Mouse (Mus musculus) spleen, adult 2 months (tissue): Measurements from ENCODE around the gene Irf2bpl. TPM values are rescaled to one million over a fixed set of nuclear protein-coding genes. Genes with fewer than 3 reads are reported as not detected.

Experiments used
- DNase-seq, 2 experiments: peaks; one replicate each; pipeline versions ENCODE4 v3.0.0 to v3.0.0-alpha.2; 2012 to 2021; ENCODE audit warnings: low spot score in 2 of 2, low read depth in 1 of 2
- H3K27ac ChIP-seq: fragments of 200-500 bp; 2 replicates; pipeline ENCODE4 v1.5.1; 2012; ENCODE audit warnings: low read length, inconsistent platforms; ENCODE audit not compliant: insufficient read depth
- H3K27me3 ChIP-seq: fragments of 200-500 bp; 2 replicates; pipeline ENCODE4 v1.6.1; 2012; ENCODE audit warnings: mild to moderate bottlenecking, moderate library complexity, low read length, inconsistent platforms; ENCODE audit not compliant: control insufficient read depth, insufficient read depth
- H3K36me3 ChIP-seq: fragments of 200-500 bp; 2 replicates; pipeline ENCODE4 v1.6.1; 2012; ENCODE audit warnings: mild to moderate bottlenecking, low read length, inconsistent platforms; ENCODE audit not compliant: control insufficient read depth, insufficient read depth
- H3K4me1 ChIP-seq: fragments of 200-500 bp; 2 replicates; pipeline ENCODE4 v1.6.1; 2011; ENCODE audit warnings: inconsistent platforms; ENCODE audit not compliant: control insufficient read depth, insufficient read depth, insufficient read length
- H3K4me3 ChIP-seq: fragments of 200-500 bp; 2 replicates; pipeline ENCODE4 v1.5.1; 2011; ENCODE audit warnings: mild to moderate bottlenecking, inconsistent platforms; ENCODE audit not compliant: insufficient read depth, insufficient read length; ENCODE audit errors: extremely low read depth
- CTCF ChIP-seq: fragments of 200-500 bp; IDR thresholded peaks from 2 replicates; pipeline ENCODE4 v1.5.1; 2011; ENCODE audit warnings: mild to moderate bottlenecking, inconsistent platforms; ENCODE audit not compliant: insufficient read depth, insufficient read length, insufficient replicate concordance; ENCODE audit errors: extremely low read depth
- POLR2A ChIP-seq: fragments of 200-500 bp; IDR thresholded peaks from 2 replicates; pipeline ENCODE4 v1.6.1; 2011; ENCODE audit warnings: low read depth, low read length, inconsistent platforms
- WGBS: fragments of 180-500 bp; shearing (Covaris S2); methylation state at CpG from one replicate; pipeline ENCODE4 v1.1.7; 2018; 5-methylcytosine and 5-hydroxymethylcytosine counted together
- polyA plus RNA-seq: library from polyadenylated mRNA; depleted of rRNA; stranded (reverse); fragments of >200 nt; gene quantifications from 2 replicates; pipeline ENCODE4 v1.2.3, GENCODE M21; 2012

Gene Irf2bpl
- polyA plus RNA-seq, 1 experiment, result 33.2 TPM

DNA sequence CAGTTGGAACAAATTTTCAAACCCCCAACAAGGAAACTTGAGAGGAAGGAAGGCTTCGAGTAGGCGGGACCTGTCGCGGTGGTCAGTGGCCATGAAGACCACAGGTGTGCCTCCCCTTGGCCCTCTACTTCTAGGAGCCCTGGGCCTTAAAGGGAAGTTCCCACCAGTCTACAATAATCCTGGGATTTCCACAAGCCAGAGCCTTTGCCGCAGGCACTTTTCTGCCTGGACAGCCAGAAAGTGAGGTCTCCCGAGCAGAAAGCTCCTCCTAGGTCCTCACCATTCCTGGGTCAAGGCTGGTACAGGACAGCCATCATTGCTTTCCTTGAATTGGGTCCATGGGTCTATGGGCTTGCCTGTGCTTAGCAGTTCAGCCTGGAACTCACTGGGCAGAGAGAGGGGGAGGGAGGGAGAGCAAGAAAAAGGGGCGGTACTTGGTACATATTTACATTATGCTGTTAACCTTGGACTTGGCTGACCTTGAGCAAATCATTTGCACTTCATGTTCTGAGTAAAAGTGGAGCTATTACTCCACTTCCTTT is 4.6 kb upstream of the Irf2bpl start:
- H3K27ac ChIP-seq, result peak overlapping the region; percentile 97
- peaks cover 35% of the 10 kb centered on the region for H3K4me1 ChIP-seq
- H3K36me3 ChIP-seq, result no peaks in the 10 kb centered on the region
- TF ChIP-seq POLR2A (no peak), CTCF (no peak)
- DNase-seq, result no peak
- H3K4me3 ChIP-seq, result peak overlapping the region; percentile 12; the same call in 1 of the 2 replicates
- no peaks in the 10 kb centered on the region for H3K27me3 ChIP-seq
- 17% methylated on average over 7 of the region's 7 CpGs for WGBS

DNA sequence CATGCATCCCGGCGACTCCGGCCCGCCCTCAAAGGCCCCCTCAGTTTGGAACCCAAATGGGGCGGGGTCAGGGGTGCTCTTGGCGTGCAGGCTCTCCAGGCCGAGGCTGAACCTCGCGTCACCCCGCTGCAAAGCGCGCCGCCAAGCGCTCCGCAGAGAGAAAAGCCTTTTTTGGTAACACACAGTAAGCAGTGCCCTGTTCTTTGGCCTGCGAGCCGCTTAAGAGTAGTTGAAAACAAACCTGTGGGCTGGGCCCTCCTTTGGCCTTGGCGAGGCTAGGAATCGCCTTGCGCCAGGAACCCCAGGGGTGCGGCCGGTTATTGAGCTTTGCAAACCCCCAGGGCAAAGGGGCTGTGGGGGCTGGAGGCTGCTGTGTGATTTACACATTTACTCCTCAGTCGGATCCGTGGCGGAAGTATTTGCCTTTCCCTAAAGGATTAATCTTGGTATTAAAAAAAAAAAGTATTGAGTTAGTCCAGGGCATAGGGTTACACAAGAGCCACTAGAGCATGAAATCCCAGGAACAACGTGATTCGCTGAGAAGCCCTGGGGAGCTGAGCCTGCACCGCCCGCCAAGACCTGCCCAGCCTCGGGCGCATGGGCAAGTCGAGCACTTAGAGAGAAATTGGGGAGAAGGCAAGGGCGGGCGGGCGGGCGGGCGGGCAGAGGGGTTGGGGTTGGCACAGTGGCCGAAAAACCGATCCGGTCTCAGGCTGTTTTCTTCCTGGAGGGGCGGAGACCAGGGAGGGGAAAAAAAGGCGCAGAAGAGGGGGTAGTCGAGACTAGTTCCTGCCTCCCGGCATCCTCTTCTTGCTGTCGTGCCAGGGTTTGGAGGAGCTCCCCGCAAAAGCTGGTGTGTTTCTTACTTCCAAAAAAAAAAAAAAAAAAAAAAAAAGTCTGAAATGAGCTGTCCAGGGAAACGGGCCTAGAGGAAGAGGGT is 3.8 kb upstream of the Irf2bpl start:
- TF ChIP-seq CTCF (0 out of 2 replicates have a peak, but pooled peaks have one; percentile 16), POLR2A (peak; percentile 18; the same call in 1 of the 2 replicates)
- Histone ChIP-seq H3K36me3 (no peaks in the 10 kb centered on the region), H3K27ac (peak overlapping the region; percentile 97), H3K27me3 (0 out of 2 replicates have a peak, but pooled peaks cover 1% of the 10 kb centered on the region), H3K4me3 (peak overlapping the region; percentile 53), H3K4me1 (peaks cover 32% of the 10 kb centered on the region)
- WGBS, result under 1% methylated on average over 46 of the region's 47 CpGs
- peak in 1 of 2 experiments; percentile 81 for DNase-seq

DNA sequence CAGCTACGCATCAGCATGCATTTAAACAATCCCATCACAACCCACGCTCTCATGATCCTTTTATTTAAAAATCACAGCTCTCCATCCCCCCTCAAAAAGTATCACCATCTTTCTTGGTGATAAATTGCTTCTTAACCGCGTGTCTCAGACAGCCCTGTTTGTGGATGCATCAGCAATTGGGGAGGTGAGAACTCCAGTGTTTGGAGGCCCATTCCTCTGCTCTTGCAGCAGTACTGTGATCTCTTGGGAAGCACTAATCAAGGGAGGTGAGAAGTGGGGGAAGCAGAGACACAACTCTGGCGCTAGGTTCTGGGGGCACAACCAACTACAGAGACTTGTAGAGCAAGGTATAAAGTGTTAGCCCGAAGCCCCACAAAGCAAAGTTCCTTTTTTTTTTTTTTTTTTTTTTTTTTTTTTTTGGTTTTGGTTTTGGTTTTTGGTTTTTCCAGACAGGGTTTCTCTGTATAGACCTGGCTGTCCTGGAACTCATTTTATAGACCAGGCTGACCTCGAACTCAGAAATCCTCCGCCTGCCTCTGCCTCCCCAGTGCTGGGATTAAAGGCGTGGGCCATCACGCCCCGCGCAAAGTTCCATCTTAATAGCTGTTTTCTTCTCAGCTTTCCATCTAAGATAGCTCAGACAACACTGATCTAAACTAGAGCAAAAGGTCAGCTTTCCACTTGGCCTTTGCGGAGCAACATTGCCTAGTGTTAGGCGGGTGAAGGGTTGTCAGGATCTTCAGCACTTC is 3.0 kb upstream of the Irf2bpl start:
- H3K27ac ChIP-seq, result peak overlapping the region; percentile 97
- peak overlapping the region; percentile 53 for H3K4me3 ChIP-seq
- no peak for TF ChIP-seq POLR2A
- TF ChIP-seq CTCF, result no peak
- H3K36me3 ChIP-seq, result no peaks in the 10 kb centered on the region
- 0 out of 2 replicates have a peak, but pooled peaks cover 1% of the 10 kb centered on the region for H3K27me3 ChIP-seq
- 31% methylated on average over 14 of the region's 14 CpGs for WGBS
- peaks cover 25% of the 10 kb centered on the region for H3K4me1 ChIP-seq
- DNase-seq, result no peak

DNA sequence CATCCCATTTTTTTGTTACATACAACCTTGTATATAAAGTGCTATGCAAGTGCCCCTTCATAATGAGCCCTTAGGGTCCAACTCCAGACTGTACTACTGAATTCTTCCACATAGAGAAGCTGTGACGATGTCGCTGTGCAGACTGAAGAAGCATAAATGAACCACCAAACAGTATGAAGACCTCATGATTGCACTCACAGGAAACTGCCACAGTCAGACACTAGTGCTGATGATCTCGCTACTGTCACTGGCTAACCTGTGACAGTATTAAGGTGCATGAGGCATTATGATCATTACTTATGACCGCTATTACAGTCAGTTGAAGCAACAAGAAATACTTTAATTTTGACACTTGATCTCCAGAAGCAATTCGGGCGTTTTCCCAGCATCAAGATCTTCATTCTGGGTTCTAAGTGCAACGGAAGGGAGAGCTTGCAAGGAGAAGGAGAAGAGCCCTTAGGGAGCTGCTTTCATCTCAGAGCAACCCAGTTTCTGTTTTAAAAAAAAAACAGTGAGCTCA is 1.9 kb upstream of the Irf2bpl start:
- no peak for TF ChIP-seq CTCF
- no peak for TF ChIP-seq POLR2A
- H3K27ac ChIP-seq, result peak overlapping the region; percentile 35; the same call in 1 of the 2 replicates
- H3K4me3 ChIP-seq, result no peak overlapping the region
- H3K27me3 ChIP-seq, result 0 out of 2 replicates have a peak, but pooled peaks cover 1% of the 10 kb centered on the region
- peaks cover 30% of the 10 kb centered on the region for H3K4me1 ChIP-seq
- DNase-seq, result no peak
- WGBS, result 72% methylated on average over 7 of the region's 7 CpGs
- peaks cover 5% of the 10 kb centered on the region; the same call in 1 of the 2 replicates for H3K36me3 ChIP-seq

- peaks cover 26% of the 10 kb centered on the region for H3K4me1 ChIP-seq
- H3K4me3 ChIP-seq, result no peak overlapping the region
- no peak for TF ChIP-seq POLR2A
- no peak for TF ChIP-seq CTCF
- peaks cover 5% of the 10 kb centered on the region; the same call in 1 of the 2 replicates for H3K36me3 ChIP-seq
- 0 out of 2 replicates have a peak, but pooled peaks cover 1% of the 10 kb centered on the region for H3K27me3 ChIP-seq
- no peak for DNase-seq
- WGBS, result 81% methylated on average over 5 of the region's 5 CpGs
- H3K27ac ChIP-seq, result no peak overlapping the region
Observed at GRCm38 (mm10) chr12:86885746-86886145, 1.1 kb upstream of the Irf2bpl start.

DNA sequence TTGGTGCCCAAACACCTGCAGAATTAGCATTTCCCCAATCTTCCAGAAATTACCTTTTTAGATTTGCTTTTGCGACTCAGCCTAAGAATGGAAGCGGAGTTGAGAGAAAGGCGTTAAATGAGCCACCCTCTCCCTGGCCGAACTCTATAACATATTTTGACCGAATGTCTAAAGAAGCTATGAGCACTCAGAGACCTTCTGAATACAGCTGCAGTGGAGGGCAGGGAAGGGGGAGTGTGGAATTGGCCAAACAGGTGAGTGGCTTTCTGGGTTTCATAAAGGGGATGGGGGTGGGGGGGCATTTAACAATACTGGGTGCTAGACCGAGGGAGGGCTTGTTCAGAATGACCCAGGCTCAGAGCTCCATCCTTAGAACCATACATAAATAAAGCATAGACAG is 738 bp upstream of the Irf2bpl start:
- H3K27me3 ChIP-seq, result 0 out of 2 replicates have a peak, but pooled peaks cover 1% of the 10 kb centered on the region
- H3K27ac ChIP-seq, result no peak overlapping the region; the same call in 1 of the 2 replicates
- TF ChIP-seq CTCF, result no peak
- no peak for TF ChIP-seq POLR2A
- WGBS, result 37% methylated on average over 6 of the region's 6 CpGs
- H3K4me3 ChIP-seq, result no peak overlapping the region
- H3K4me1 ChIP-seq, result peaks cover 24% of the 10 kb centered on the region
- H3K36me3 ChIP-seq, result peaks cover 5% of the 10 kb centered on the region; the same call in 1 of the 2 replicates
- DNase-seq, result no peak
